Mouse (Mus musculus): ENCODE measurements around the gene Ugt8a.

DNA sequence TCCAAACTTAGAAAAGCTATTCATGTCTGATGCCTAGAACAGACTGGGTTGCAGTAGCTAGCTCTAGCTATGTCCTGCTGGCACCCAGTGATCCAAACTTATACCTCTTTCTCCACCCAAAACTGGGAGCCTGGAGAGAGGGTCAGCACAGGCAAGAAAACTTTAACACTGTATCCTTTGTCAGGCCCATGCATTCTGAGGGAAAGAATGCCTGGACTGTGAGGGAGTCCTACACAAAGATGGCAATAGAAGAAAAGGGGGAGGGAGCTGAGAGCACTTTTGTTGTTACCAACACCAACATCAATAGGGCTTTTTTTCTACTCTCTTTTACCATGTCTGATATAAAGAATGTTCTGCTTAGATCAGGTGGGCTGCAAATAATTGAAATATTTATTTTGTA is 55.4 kb downstream of the Ugt8a start:
- TF ChIP-seq POLR2A (IDR thresholded peaks at IDR 0.05; ENCODE audit: low read depth, low read length) (no peak), CTCF (IDR thresholded peaks at IDR 0.05; ENCODE audit: extremely low read depth, insufficient read depth, insufficient read length, insufficient replicate concordance) (no peak)
